Mouse (Mus musculus): ENCODE measurements around the gene Crabp1. TPM values are rescaled to one million over a fixed set of nuclear protein-coding genes. Genes with fewer than 3 reads are reported as not detected.

Gene Crabp1
- polyA plus RNA-seq, 1 experiment from 2014 or later = 1,341 TPM

GRCm38 (mm10) chr9:54821442-54822100, 57.0 kb downstream of the Crabp1 start:
- Histone ChIP-seq H3K36me3 (replicated peaks) (no peaks in the 10 kb centered on the region), H3K27ac (replicated peaks) (peak overlapping the region; percentile 68), H3K27me3 (replicated peaks; ENCODE audit: low read depth, poor library complexity, severe bottlenecking) (no peaks in the 10 kb centered on the region), H3K4me3 (no peak overlapping the region), H3K9me3 (no peaks in the 10 kb centered on the region), H3K4me1 (peaks cover 40% of the 10 kb centered on the region)
- 49% methylated on average over 5 of the region's 5 CpGs for WGBS
- peak; percentile 71 for DNase-seq (ENCODE audit: low spot score)

Other genes starting within 250 kb of the Crabp1 start
- gene Sh2d7, start 225.8 kb upstream of the Crabp1 start, polyA plus RNA-seq (2016; fragmentation: Nextera tagmentation; extraction: Ambion mirVana) = not detected in 2 replicates
- gene Cib2, start 204.5 kb upstream of the Crabp1 start, polyA plus RNA-seq (2016; fragmentation: Nextera tagmentation; extraction: Ambion mirVana) = 9.9 TPM in 2 replicates
- 119 and 122 TPM in 2 replicates for gene Idh3a, start 178.4 kb upstream of the Crabp1 start, polyA plus RNA-seq (2016; fragmentation: Nextera tagmentation; extraction: Ambion mirVana)
- 2.7 and 3.6 TPM in 2 replicates for gene Acsbg1, start 102.9 kb upstream of the Crabp1 start, polyA plus RNA-seq (2016; fragmentation: Nextera tagmentation; extraction: Ambion mirVana)
- 3.2 and 3.5 TPM in 2 replicates for gene Dnaja4, start 65.9 kb upstream of the Crabp1 start, polyA plus RNA-seq (2016; fragmentation: Nextera tagmentation; extraction: Ambion mirVana)
- 182 and 188 TPM in 2 replicates for gene Wdr61, start 30.2 kb upstream of the Crabp1 start, polyA plus RNA-seq (2016; fragmentation: Nextera tagmentation; extraction: Ambion mirVana)
- 46.0 and 48.7 TPM in 2 replicates for gene Ireb2, start 99.0 kb downstream of the Crabp1 start, polyA plus RNA-seq (2016; fragmentation: Nextera tagmentation; extraction: Ambion mirVana)
- gene Hykk, start 152.5 kb downstream of the Crabp1 start, polyA plus RNA-seq (2016; fragmentation: Nextera tagmentation; extraction: Ambion mirVana) = 4.9 and 5.7 TPM in 2 replicates
- gene Psma4, start 186.0 kb downstream of the Crabp1 start, polyA plus RNA-seq (2016; fragmentation: Nextera tagmentation; extraction: Ambion mirVana) = 333 and 338 TPM in 2 replicates
- 1.2 and 1.5 TPM in 2 replicates for gene AY074887, start 186.2 kb downstream of the Crabp1 start, polyA plus RNA-seq (2016; fragmentation: Nextera tagmentation; extraction: Ambion mirVana)
- 1.00 and 1.4 TPM in 2 replicates for gene Chrna5, start 216.1 kb downstream of the Crabp1 start, polyA plus RNA-seq (2016; fragmentation: Nextera tagmentation; extraction: Ambion mirVana)

Measured in embryonic facial prominence, embryonic 10.5 days (tissue).